Mouse (Mus musculus): ENCODE measurements around the gene Gng8.

Gene Gng8

DNA sequence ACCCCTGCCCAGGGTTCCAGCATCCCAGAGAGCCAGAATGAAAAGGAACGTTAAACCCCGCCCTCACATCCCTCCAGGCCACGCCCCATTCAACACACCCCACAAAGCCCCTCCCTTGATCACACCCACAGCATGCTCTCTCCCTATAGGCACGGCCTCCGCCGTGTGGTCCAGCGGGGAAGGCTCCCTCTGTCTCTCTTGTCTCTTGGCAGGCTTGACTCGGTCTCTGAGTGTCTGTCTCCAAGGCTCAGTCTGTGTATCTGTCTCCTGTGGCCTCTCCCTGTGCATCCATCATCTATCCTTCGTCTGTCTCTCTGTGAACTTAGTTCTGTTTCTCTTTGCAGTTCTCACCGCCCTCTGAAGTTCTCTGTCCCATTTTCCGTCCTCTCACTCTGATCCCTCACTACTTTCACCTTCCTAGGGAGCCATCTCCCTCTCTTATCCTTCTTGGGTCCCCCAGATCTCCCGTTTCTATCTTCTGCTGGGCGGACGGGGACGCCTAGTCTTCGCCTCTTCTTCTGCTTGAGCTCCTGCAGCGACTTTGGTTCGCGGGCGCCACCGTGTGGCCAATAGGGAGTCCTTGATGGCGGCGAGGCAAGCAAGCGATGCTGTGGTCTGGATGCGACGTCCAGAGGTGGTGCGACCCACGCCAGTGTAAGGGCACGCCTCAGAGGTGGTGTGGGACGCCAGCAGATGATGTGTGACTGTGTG, at the start of gene Gng8:
Gene Gng8 (plus strand): TSS at position 146 of the 711 bp plus-strand sequence.
- peak; percentile 80 for DNase-seq

DNA sequence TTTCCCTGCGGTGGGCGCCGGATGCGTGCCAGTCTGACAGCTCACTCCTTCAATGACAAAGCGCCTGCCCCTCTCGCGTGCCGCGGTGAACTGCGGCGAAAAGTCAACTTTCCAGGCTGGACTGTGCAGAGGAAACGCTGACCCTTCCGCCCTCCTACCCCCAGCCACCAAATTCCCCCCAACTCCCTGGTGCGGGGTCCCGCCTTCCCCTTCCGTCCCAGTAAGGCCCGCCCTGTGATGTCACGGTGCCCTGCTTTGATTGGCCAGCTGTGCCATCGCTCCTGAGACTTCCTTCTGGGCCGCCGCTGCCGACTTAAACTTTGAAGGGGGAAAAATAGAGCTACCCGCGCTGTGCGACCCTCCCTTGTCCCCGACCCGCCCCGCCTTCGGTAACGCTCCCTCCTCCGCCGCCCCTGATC, 48.9 kb upstream of the Gng8 start, which contains the start of gene Prkd2:
Gene Prkd2 (plus strand): TSS at position 258 of the 419 bp plus-strand sequence.
- peak; percentile 83 for DNase-seq

DNA sequence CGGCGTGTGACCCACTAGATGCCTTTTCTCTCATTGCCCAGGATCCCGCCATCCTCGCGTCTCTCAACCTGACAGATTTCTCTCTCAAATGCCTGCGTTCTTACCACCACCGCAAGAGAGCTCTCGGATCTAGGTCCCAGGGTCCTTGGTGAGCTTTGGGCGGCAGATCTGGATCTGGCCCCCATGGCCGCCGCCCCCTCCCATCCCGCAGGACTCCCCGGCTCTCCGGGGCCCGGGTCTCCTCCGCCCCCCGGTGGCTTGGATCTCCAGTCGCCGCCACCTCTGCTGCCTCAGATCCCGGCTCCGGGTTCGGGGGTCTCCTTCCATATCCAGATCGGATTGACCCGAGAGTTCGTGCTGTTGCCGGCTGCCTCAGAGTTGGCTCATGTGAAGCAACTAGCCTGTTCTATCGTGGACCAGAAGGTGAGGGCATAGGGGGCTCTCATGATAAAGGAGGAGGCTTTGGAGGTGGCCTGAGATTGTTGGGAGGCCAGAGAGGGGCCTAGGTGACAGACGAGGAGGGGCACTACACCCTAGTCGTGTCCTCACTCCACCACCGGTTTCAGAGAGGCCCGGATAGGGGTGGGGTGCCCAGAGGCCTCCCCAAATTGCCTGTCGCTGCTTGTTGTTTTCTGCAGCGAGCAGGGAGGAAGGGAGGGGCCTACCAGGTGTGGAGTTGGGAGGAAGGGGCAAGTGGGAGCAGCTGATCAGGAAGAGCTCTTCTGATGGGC, 48.0 kb upstream of the Gng8 start:
- DNase-seq: no peak

DNA sequence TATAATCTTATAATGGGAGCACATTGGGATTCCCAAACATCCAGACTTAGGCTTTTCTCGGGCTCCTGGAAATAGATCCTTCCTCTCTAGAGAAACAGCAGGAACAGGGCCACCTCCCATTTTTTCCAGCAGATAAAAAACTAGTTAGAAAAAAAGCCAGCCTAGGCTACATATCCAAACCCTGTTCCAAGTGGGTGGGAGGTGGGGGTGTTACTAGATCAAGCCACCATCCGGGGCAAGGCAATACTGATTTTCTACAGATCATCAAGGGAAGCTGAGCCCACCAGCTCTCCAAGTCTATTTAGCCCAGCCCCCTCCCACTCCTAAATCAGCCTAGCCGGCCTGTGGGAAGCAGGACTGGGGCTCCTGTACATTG, 46.9 kb upstream of the Gng8 start:
- no peak for DNase-seq

DNA sequence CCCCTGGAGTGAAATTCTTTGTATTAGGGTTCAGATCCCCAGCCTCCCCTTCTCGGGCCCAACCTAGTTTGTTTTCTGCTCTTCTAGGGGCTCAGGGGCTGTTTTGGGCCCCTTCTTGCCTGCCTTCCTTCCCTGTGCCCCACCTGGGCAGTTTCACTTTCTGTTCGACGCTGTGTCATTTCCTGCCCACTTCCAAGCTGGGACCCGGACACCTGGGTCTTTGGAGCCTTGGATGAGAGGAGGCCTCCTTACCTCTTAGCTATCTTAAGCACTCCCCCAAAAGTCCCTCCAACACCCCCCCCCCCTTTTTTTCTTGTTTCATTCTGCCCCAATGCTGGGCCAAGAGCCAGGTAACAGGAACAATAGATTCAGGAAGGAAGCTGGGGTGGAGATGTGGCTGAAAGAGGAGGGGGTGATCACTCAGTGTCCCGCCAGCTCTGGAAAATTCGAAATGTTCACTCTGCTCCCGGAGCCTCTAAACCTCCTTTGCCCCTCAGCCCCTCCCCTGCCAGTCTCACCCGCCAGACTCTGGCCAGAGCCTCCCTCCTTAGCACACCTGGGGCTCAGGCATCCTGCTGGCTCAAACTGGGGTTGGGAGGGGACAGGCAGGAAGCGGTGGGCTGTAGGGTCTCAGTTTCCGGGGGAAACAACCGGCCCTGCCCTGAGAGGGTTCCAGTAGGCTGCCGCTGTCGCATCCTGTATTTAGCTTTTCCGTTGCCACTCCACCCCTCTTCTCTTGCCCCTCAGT, 46.3 kb upstream of the Gng8 start:
- DNase-seq: no peak

DNA sequence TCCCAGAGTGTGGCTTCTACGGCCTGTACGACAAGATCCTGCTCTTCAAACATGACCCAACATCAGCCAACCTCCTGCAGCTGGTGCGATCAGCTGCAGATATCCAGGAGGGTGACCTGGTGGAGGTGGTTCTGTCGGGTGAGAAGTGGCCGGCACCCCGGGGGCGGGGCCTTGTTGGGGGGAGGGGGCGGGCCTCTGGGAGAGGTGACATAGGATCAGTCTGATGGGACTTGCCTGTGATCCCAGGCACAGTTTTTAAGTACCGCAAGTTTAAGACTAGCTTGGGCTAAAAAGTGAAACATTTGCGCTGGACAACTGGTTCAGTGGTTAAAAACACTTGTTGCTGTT, 45.8 kb upstream of the Gng8 start:
- DNase-seq: no peak

DNA sequence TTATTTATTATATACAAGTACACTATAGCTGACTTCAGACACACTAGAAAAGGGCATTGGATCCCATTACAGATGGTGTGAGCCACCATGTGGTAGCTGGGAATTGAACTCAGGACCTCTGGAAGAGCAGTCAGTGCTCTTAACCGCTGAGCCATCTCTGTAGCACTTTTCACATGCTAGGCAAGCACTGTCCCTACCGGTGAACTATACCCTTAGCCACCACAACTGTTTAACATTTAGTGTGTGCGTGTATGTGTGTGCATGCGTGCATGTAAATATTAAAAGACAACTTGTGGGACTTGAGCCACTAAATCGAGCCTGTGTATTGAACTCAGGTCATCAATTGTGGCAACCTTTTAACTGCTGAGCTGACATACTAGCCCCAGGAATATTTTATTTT, 44.8 kb upstream of the Gng8 start:
- DNase-seq: no peak

DNA sequence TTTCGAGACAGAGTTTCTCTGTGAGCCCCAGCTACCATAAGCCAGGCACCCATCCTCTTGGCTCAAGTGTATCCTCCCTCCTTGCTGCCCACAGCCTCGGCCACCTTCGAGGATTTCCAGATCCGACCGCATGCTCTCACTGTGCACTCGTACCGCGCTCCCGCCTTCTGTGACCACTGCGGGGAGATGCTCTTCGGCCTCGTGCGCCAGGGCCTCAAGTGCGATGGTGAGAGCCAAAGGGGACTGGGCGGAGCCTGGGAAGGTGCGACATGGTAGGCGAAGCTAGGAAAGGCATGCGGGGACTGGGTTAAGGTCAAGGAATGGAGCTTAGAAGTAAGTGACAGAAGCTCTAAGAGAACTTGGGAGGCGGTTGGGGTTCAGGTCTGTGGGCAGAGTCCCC, 44.1 kb upstream of the Gng8 start:
- no peak for DNase-seq

DNA sequence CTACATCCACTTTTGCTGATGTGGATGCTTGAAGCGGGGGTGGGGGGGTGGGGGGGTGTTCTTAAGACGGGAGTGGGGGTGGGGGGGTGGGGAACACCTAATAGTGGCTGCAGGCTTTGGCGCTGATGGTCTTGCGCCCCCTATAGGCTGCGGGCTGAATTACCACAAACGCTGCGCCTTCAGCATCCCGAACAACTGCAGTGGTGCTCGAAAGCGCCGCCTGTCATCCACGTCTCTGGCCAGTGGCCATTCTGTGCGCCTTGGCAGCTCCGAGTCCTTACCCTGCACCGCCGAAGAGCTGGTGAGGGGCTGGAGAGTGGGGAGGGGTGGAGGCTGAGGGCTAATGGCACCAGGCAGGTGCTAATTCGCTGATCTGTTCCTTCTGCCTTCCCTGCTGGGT, 43.0 kb upstream of the Gng8 start:
- DNase-seq: peak; percentile 77

DNA sequence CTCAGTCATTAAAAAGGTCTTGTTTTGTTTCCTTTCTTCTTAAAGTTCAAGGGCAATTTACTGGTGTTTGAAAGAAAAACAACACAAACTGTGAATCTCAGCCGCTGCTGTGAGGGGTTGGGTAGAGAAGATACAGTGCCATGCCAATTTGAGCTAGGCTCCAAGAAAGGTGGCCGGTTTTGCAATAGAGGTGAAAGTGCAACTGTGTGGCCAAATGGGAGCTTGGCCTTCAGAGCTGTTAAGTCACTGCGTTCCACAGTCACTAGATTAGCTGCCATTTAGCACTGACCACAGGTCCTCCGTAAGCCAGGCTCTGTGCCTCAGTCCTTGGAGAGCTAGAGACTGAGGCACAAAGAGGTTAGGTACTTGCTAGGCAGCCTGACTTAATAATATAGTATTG, 40.0 kb upstream of the Gng8 start:
- DNase-seq: no peak

DNA sequence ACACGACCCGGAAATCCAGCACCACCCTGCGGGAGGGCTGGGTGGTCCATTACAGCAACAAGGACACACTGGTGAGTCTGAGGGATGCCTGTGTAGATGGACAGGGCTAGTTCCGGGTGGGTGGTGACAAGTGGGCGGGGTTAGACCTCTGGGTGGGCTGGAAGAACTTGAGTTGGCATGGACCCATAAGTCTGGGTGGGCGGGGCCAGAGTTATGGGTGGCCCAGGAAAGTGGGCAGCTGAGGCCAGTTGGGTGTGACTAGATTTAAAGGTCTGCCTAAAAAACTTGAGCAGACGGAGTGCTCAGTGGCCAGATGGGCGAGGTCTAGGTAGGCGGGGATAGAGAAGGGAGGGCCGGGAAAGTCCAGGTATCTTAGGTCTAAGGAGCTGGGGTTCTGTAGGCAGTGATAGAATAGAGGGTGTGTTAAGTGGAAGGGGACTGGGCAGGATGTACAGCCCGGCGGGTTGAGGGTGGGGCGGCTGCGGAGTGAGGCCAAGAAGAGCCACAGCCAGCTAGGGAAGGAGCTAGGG, 38.2 kb upstream of the Gng8 start:
- DNase-seq: no peak

DNA sequence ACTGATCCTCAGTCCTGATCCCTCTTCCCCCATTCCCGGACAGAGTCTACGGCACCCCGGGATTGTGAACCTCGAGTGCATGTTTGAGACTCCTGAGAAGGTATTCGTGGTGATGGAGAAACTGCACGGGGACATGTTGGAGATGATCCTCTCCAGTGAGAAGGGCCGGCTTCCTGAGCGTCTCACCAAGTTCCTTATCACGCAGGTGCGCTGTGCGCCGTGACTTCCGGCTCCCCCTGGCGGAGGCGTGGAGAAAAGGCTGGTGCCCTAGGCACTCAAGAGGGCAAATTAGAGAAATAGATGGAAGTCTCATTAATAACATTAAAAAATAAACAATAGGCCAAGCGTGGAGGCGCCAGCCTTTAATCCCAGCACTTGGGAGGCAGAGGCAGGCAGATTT, 33.2 kb upstream of the Gng8 start:
- no peak for DNase-seq

DNA sequence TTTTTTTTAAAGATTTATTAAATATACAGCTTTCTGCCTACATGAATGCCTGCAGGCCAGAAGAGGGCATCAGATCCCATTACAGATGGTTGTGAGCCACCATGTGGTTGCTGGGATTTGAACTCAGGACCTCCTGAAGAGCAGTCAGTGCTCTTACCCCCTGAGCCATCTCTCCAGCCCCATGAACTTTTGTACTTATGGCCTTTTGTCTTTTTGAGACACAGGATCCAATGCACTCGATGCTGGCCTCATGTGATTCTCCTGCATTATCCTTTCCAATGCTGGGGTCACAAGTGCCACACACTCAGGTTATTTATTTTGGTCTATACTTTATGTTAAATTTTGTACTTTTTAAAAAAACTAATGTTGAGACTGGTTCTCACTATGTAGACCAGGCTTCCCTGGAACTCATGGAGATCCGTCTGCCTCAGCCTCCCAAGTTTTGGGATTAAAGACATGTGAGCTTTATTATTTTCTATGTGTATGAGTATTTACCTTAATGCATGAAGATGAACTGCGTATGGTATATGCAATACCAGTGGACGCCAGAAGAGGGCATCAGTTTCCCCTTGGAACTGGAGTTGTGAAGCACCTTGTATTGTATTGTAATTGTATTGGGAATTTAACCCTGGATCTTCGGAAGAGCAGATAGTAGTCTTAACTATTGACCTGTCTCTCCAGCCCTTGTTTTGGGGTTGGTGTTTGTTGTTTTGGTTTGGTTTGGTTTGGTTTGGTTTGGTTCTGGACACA, 31.5 kb upstream of the Gng8 start:
- DNase-seq: no peak

DNA sequence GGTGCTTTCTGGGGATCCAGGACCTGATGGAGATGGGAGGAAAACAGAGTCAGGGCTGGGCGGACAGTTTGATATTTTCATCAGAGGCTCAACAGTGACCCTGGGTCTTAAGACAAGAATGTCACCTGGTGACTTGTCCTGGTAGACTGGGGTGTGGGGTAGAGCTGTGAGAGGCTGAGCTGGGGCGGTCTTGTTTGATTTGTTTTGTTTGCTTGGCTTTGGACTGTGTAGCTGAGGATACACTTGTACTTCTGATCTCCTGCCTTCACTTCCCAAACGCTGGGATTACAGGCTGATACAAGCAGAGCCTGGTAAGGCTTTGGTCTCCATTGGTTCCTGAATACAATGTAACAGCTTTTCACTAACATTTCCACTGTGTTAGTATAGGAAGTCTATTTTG, 24.1 kb upstream of the Gng8 start:
- DNase-seq: no peak

DNA sequence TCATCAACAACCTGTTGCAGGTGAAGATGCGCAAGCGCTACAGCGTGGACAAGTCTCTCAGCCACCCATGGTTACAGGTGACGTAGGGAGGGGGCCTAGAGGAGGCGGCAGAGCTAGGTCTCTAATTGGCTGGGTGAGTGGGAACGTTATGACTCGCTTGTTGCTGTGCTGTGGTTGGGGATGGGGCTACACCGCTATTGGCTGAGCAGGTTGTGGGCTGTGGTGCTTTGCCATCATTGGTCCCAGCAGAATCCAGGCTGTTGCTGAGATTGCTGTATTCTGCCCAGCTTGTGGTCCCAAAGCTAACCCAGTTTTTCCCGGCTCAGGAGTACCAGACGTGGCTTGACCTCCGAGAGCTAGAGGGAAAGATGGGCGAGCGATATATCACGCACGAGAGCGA, 22.1 kb upstream of the Gng8 start:
- peak; percentile 98 for DNase-seq

DNA sequence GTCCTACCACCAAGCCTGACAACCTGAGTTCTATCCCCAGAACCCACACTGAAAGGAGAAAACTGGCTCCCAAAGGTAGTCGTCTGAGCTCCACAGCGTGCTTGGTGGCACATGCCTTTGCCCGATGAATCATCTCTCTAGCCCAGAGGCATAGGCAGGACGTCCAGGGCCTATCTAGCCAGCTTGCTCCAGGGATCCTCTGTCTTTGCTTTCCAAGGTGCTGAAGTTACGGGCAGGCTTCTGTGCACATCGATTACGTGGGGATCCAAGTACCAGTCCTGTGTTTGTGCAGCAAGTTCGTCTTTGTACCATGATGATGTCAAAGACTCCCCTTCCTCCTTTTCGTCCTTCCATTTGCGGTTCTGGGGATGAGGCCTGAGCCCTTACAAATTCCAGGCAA, 20.0 kb upstream of the Gng8 start:
- DNase-seq: no peak

DNA sequence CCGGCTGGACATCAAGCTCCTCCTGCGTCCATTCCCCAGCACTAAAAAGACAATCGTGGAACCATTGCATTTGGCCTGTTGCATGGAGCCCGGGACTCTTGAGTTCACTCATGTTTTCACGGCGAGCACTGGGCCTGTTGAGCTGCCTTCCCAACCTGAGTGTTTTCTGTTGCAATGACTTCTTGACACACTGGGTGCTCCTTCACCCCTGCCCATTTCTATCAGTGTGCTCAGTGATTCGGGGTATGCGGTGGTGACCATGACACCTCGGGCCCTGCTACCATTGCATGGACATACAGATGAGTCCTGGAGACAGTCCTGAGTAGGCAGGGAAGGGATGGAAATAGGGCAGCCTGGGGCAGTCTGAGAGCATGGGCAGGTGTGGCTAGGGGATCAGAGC, 19.1 kb upstream of the Gng8 start:
- no peak for DNase-seq

DNA sequence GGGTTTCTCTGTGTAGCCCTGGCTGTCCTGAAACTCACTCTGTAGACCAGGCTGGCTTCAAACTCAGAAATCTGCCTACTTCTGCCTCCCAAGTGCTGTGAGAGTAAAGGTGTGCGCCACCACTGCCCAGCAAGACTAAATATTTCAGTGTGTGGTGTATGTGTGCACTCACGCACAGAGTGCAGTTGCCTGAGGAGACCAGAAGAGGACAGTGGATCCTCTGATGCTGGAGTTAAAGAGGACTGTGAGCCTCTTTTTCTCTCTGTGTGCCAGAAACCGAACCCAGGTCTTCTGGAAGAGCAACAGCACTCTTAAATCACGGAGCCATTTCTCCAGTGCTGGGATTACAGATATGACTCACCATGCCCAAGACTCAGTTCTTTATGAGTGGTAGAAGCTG, 18.2 kb upstream of the Gng8 start:
- DNase-seq: peak; percentile 57

DNA sequence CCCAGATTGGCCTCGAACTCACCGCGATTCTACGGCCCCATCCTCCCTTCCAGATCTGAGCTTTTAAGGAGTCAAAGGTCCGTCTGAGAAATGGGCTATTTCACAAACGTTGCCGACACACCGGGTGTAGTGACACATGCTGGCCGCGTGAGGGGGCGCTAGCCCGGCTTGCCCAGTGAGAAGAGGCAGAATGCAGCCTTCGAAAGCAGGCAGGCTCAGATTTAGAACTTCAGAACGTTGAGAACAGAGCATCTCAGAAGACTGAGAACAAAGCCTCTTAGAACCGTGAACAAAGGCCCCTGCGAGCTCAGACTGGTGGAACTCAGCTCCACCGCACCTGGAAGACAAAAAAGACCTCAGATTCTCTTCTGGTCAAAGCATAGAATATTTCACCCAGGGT, 17.4 kb upstream of the Gng8 start:
- peak; percentile 82 for DNase-seq

DNA sequence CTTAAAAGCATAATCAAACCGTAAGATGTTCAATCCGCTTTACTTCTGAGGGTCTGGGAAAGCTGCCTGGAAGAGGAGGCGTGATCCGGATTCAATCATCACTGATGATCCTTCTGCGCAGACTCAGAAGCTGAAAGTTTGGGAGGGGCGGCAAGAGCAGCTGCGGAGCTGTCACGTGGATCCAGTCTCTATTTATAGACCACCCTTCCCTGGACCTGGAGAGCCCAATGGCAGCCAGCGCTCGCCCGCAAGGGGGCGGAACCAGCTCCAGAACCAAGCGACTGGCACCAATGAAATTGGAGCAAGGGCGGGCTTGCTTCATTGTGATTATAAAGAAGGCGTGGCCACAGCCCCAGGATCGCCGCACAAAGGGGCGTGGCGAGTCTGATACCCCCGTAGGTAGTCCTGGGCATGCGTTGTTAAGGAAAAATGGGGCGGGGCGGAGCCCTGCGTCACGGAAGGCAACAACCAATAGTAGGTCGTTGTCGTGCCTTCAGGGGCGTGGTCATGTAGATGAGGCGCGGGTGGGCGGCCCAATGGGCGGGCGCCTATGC, 16.8 kb upstream of the Gng8 start:
- DNase-seq: peak; percentile 100

DNA sequence AGATGAGACGGTGACA, 16.5 kb upstream of the Gng8 start, which contains the start of gene Dact3:
Gene Dact3 (plus strand): TSS at position 8 of the 16 bp plus-strand sequence.
- no peak for DNase-seq

DNA sequence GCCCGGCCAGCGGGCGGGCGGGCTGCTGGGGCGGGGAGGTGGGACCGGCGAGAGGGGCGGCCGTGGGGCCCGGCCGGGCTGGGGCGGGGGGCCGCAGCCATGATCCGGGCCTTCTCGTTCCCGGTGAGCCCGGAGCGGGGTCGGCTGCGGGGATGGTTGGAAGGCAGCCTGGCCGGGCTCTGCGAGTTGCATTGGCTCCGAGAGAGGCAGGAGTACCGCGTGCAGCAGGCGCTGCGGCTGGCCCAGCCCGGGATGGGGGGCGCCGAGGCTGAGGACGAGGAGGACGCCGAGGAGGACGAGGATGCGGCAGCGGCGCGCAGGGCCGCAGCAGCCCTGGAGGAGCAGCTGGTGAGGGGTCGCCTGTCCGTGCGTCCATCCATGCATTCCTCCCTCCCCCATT, 16.3 kb upstream of the Gng8 start:
- no peak for DNase-seq

DNA sequence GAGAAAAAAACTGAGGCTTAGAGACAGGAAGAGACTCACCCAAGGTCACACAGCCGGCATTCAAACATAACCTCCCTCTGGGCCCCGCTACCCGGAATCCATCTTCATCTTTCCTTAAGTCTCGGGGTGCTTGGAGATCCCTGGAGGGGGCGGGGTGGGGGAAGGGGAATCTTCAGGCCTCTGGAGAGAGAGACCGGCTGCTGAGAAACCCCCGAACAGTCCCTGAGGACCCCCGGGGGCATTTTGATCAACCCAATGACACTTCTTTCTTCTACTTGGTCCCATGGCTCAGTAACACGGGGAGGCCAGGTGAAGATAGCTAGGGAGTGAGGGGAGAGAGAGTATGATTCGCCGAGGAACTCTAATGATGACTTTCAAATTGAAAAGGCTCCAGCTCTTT, 15.6 kb upstream of the Gng8 start:
- peak; percentile 43 for DNase-seq

DNA sequence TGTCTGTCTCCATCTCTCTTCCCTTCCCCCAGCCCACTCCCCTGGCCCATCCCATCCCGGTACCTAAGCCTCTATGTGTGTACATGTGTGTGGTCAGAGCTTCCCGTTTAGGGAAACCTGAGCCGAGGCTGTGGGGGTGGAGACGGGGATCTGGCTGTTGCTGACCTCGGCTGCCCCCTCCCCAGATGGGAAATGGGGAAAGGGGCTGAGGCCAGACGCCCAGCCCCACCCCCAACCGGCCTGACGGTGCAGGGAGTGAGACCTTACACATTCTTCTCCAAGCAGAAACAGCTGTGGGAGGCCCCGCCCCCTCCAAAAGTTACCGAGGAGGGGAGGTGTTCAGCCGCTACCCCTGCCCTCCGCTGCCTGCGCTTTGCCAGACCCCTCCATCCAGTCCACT, 15.0 kb upstream of the Gng8 start:
- DNase-seq: peak; percentile 80
